Mouse (Mus musculus) thymus, postnatal 25 days (tissue): ENCODE measurements around the gene Vmn1r72.
"Not testable (repeated sequence)": the region's sequence is repeated elsewhere in the genome, so short reads cannot be mapped to it uniquely, and the experiment has no call there.

Source experiments
- DNase-seq: peaks from one replicate; pipeline ENCODE4 v3.0.0; 2022

The Vmn1r72 gene

DNA sequence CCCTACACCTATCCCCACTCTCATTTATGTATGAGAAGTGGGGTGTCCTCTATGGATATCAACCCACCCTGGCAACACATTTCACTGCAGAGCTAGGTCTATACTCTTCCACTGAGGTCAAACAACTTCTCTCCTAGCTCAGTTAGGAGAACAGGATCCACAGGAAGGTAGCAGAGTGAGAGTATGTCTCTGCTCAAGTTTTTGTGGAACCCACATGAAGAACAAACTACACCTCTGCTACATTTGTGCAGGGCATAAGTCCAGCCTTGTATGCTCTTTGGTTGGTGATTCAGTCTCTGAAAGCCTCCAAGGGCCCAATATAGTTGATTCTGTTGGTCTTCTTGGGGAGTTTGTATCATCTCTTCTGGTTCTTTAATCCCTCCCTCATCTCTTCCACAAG is at the start of gene Vmn1r72:
TSS of gene Vmn1r72 (minus strand) at position 101 of the 400 bp plus-strand sequence.
- DNase-seq = not testable (repeated sequence)

- not testable (repeated sequence) for DNase-seq
Measured at GRCm38 (mm10) chr7:11617082-11617481, 62.9 kb downstream of the Vmn1r72 start.
